Mouse (Mus musculus) kidney, adult 2 months (tissue): ENCODE results near the gene Ddx47. TPM values are rescaled to one million over a fixed set of nuclear protein-coding genes. Genes with fewer than 3 reads are reported as not detected.

Experiments used
- DNase-seq: peaks from one replicate; pipeline ENCODE4 v3.0.0; 2021
- H3K27ac ChIP-seq: fragments of 200-500 bp; 2 replicates; pipeline ENCODE4 v1.5.1; 2012; ENCODE audit warnings: low read depth, low read length, control low read depth, inconsistent platforms; ENCODE audit not compliant: insufficient read depth
- H3K27me3 ChIP-seq: fragments of 200-500 bp; replicated peaks from 2 replicates; pipeline ENCODE4 v1.6.1; 2012; ENCODE audit warnings: mild to moderate bottlenecking, moderate library complexity, low read length, inconsistent platforms; ENCODE audit not compliant: control insufficient read depth, insufficient read depth
- H3K36me3 ChIP-seq: fragments of 200-500 bp; 2 replicates; pipeline ENCODE4 v1.6.1; 2012; ENCODE audit warnings: mild to moderate bottlenecking, moderate library complexity, low read length, inconsistent platforms; ENCODE audit not compliant: control insufficient read depth, insufficient read depth
- H3K4me1 ChIP-seq: fragments of 200-500 bp; 2 replicates; pipeline ENCODE4 v1.6.1; 2011; ENCODE audit warnings: low read length; ENCODE audit not compliant: control insufficient read depth, insufficient read depth
- H3K4me3 ChIP-seq: fragments of 200-500 bp; 2 replicates; pipeline ENCODE4 v1.5.1; 2011; ENCODE audit warnings: mild to moderate bottlenecking, low read depth, low read length, control low read depth; ENCODE audit not compliant: insufficient read depth
- CTCF ChIP-seq: fragments of 200-500 bp; conservative IDR thresholded peaks from 2 replicates; pipeline ENCODE4 v1.5.1; 2011; ENCODE audit warnings: low read depth, mild to moderate bottlenecking, control low read depth, low read length, moderate library complexity, mixed read lengths; ENCODE audit not compliant: insufficient read depth, insufficient read length
- POLR2A ChIP-seq: fragments of 200-500 bp; IDR thresholded peaks from one replicate; pipeline ENCODE4 v1.6.1; 2011; ENCODE audit warnings: low read depth, low read length, control low read depth
- WGBS: fragments of 180-500 bp; shearing (Covaris S2); methylation state at CpG from one replicate; pipeline ENCODE4 v1.1.7; 2018; 5-methylcytosine and 5-hydroxymethylcytosine counted together
- polyA plus RNA-seq: library from polyadenylated mRNA; depleted of rRNA; stranded (reverse); fragments of >200 nt; gene quantifications from 2 replicates; pipeline ENCODE4 v1.2.3, GENCODE M21; 2012

The Ddx47 gene
- polyA plus RNA-seq, 1 experiment = 44.0 TPM

- H3K27me3 ChIP-seq = no peaks in the 10 kb centered on the region
- no peak overlapping the region for H3K4me3 ChIP-seq
- no peak for DNase-seq
- 0 out of 2 replicates have a peak, but pooled peaks cover 3% of the 10 kb centered on the region for H3K36me3 ChIP-seq
- peaks cover 3% of the 10 kb centered on the region for H3K4me1 ChIP-seq
- TF ChIP-seq POLR2A = no peak
- TF ChIP-seq CTCF = no peak
- no peak overlapping the region for H3K27ac ChIP-seq
- WGBS = 69% methylated on average over 2 of the region's 2 CpGs
These were observed 15.3 kb downstream of the Ddx47 start for GRCm38 (mm10) chr6:135026755-135027154.

- Histone ChIP-seq H3K36me3 (0 out of 2 replicates have a peak, but pooled peaks cover 2% of the 10 kb centered on the region), H3K4me1 (peaks cover 3% of the 10 kb centered on the region), H3K27ac (no peak overlapping the region), H3K27me3 (no peaks in the 10 kb centered on the region), H3K4me3 (no peak overlapping the region)
- 17% methylated on average over 4 of the region's 4 CpGs for whole genome bisulfite sequencing
- peak; percentile 82 for DNase-seq
- TF ChIP-seq POLR2A (no peak), CTCF (no peak)
These were observed 17.8 kb downstream of the Ddx47 start for GRCm38 (mm10) chr6:135029246-135029645.

- no peak for TF ChIP-seq POLR2A
- TF ChIP-seq CTCF = no peak
- no peaks in the 10 kb centered on the region for H3K36me3 ChIP-seq
- H3K27ac ChIP-seq = no peak overlapping the region
- no peak overlapping the region for H3K4me3 ChIP-seq
- H3K27me3 ChIP-seq = no peaks in the 10 kb centered on the region
- WGBS = 89% methylated on average over 3 of the region's 3 CpGs
- no peak for DNase-seq
- H3K4me1 ChIP-seq = peaks cover 4% of the 10 kb centered on the region; the same call in 1 of the 2 replicates
These were observed 27.3 kb downstream of the Ddx47 start for GRCm38 (mm10) chr6:135038674-135039073.

GRCm38 (mm10) chr6:135040275-135040871 lies 29.0 kb downstream of the Ddx47 start:
- no peak for TF ChIP-seq CTCF
- no peak for TF ChIP-seq POLR2A
- peaks cover 4% of the 10 kb centered on the region; the same call in 1 of the 2 replicates for H3K4me1 ChIP-seq
- peak overlapping the region; percentile 29 for H3K4me3 ChIP-seq
- peak; percentile 27 for DNase-seq
- WGBS = 3% methylated on average over 21 of the region's 21 CpGs
- H3K27me3 ChIP-seq = no peaks in the 10 kb centered on the region
- H3K36me3 ChIP-seq = no peaks in the 10 kb centered on the region
- no peak overlapping the region for H3K27ac ChIP-seq

- Histone ChIP-seq H3K4me1 (peaks cover 4% of the 10 kb centered on the region; the same call in 1 of the 2 replicates), H3K4me3 (no peak overlapping the region), H3K27me3 (no peaks in the 10 kb centered on the region), H3K27ac (no peak overlapping the region), H3K36me3 (no peaks in the 10 kb centered on the region)
- WGBS = 95% methylated on average over 3 of the region's 3 CpGs
- TF ChIP-seq POLR2A (no peak), CTCF (no peak)
- no peak for DNase-seq
These were observed 30.5 kb downstream of the Ddx47 start for GRCm38 (mm10) chr6:135041930-135042329.

GRCm38 (mm10) chr6:135047276-135047675 lies 35.9 kb downstream of the Ddx47 start:
- no peaks in the 10 kb centered on the region for H3K27me3 ChIP-seq
- DNase-seq = no peak
- no peak overlapping the region for H3K4me3 ChIP-seq
- WGBS = 76% methylated on average over 9 of the region's 9 CpGs
- no peak overlapping the region for H3K27ac ChIP-seq
- TF ChIP-seq POLR2A (no peak), CTCF (no peak)
- H3K36me3 ChIP-seq = no peaks in the 10 kb centered on the region
- H3K4me1 ChIP-seq = peaks cover 6% of the 10 kb centered on the region; the same call in 1 of the 2 replicates

GRCm38 (mm10) chr6:135048509-135048908 lies 37.1 kb downstream of the Ddx47 start:
- TF ChIP-seq CTCF = no peak
- TF ChIP-seq POLR2A = no peak
- no peak for DNase-seq
- no peaks in the 10 kb centered on the region for H3K36me3 ChIP-seq
- H3K4me3 ChIP-seq = no peak overlapping the region
- H3K27ac ChIP-seq = no peak overlapping the region
- 32% methylated on average over 6 of the region's 6 CpGs for WGBS
- no peaks in the 10 kb centered on the region for H3K27me3 ChIP-seq
- peaks cover 6% of the 10 kb centered on the region; the same call in 1 of the 2 replicates for H3K4me1 ChIP-seq

- H3K27ac ChIP-seq = no peak overlapping the region
- no peaks in the 10 kb centered on the region for H3K36me3 ChIP-seq
- TF ChIP-seq CTCF (no peak), POLR2A (no peak)
- H3K4me3 ChIP-seq = no peak overlapping the region
- H3K27me3 ChIP-seq = no peaks in the 10 kb centered on the region
- WGBS = 40% methylated on average over 16 of the region's 16 CpGs
- DNase-seq = peak; percentile 14
- H3K4me1 ChIP-seq = peaks cover 6% of the 10 kb centered on the region; the same call in 1 of the 2 replicates
These were observed 37.5 kb downstream of the Ddx47 start for GRCm38 (mm10) chr6:135048956-135049355.
